Mouse (Mus musculus) liver, embryonic 14.5 days (tissue): ENCODE results near the gene Xpnpep1. TPM values are rescaled to one million over a fixed set of nuclear protein-coding genes. Genes with fewer than 3 reads are reported as not detected.

Experiments
- ATAC-seq: fragments of 200-750 bp; cut with Nextera tagmentation; 2 replicates; pipeline ENCODE4 v1.8.0; 2017; ENCODE audit warnings: moderate number of reproducible peaks, mild to moderate bottlenecking, moderate library complexity; ENCODE audit not compliant: insufficient read depth
- DNase-seq, 3 experiments: peaks; one replicate each; pipeline ENCODE4 v3.0.0-alpha.2; 2012 to 2013; ENCODE audit warnings: low read depth in 3 of 3, low spot score in 3 of 3
- H3K27ac ChIP-seq: fragments of 300-500 bp; sonication (generic); 2 replicates; pipeline ENCODE4 v1.5.1; 2014; ENCODE audit warnings: moderate library complexity, mild to moderate bottlenecking, control low read depth, inconsistent platforms
- H3K27me3 ChIP-seq: fragments of 300-500 bp; sonication (generic); 2 replicates; pipeline ENCODE4 v1.6.1; 2014; ENCODE audit warnings: mild to moderate bottlenecking, low read length, moderate library complexity; ENCODE audit not compliant: control insufficient read depth, insufficient read depth
- H3K36me3 ChIP-seq: fragments of 300-500 bp; sonication (generic); replicated peaks from 2 replicates; pipeline ENCODE4 v1.6.1; 2014; ENCODE audit warnings: low read depth; ENCODE audit not compliant: control insufficient read depth, insufficient read depth
- H3K4me1 ChIP-seq, 2 experiments: fragments of 200-500 bp in 1 of 2; fragments of 300-500 bp in 1 of 2; sonication (generic) in 1 of 2; replicated peaks; 2 replicates each; pipeline ENCODE4 v1.6.1; 2012 to 2014; ENCODE audit warnings: antibody characterized with exemption in 1 of 2, inconsistent platforms in 1 of 2, low read length in 1 of 2; ENCODE audit not compliant: control insufficient read depth in 2 of 2, insufficient read depth in 2 of 2
- H3K4me2 ChIP-seq: fragments of 300-500 bp; sonication (generic); 2 replicates; pipeline ENCODE4 v1.6.1; 2014; ENCODE audit warnings: low read depth, mild to moderate bottlenecking, control low read depth, moderate library complexity
- H3K4me3 ChIP-seq, 2 experiments: fragments of 200-500 bp in 1 of 2; fragments of 300-500 bp in 1 of 2; sonication (generic) in 1 of 2; 2 replicates each; pipeline ENCODE4 v1.5.1; 2012 to 2014; ENCODE audit warnings: low read depth in 2 of 2, low read length in 2 of 2, mild to moderate bottlenecking in 2 of 2, control low read depth in 1 of 2, inconsistent platforms in 1 of 2, moderate library complexity in 1 of 2; ENCODE audit not compliant: insufficient read depth in 1 of 2
- H3K9ac ChIP-seq: fragments of 300-500 bp; sonication (generic); replicated peaks from 2 replicates; pipeline ENCODE4 v1.6.1; 2014; ENCODE audit warnings: mild to moderate bottlenecking, control low read depth, moderate library complexity
- H3K9me3 ChIP-seq: fragments of 300-500 bp; sonication (generic); 2 replicates; pipeline ENCODE4 v1.6.1; 2016; ENCODE audit warnings: low read length, mixed read lengths; ENCODE audit not compliant: control insufficient read depth
- CTCF ChIP-seq: IDR thresholded peaks from 2 replicates; pipeline ENCODE4 v1.5.1; 2016; ENCODE audit warnings: antibody characterized with exemption, low read depth, control low read depth
- EP300 ChIP-seq: IDR thresholded peaks from 2 replicates; pipeline ENCODE4 v1.6.1; 2016; ENCODE audit warnings: antibody characterized with exemption, low read depth
- WGBS: fragments of 180-500 bp; shearing (Covaris S2); extraction: QIAGEN DNeasy Blood & Tissue Kit; methylation state at CpG from one replicate; pipeline ENCODE4 v1.1.7; 2014; ENCODE audit not compliant: insufficient replicate concordance; 5-methylcytosine and 5-hydroxymethylcytosine counted together
- microRNA-seq: library from miRNA; unstranded; fragments of <30 nt; microRNA quantifications from one replicate; pipeline ENCODE4, GENCODE M21; 2016
- polyA plus RNA-seq, 2 experiments: library from polyadenylated mRNA; depleted of rRNA in 1 of 2; stranded (reverse) in 1 of 2; unstranded in 1 of 2; fragments of >200 nt; fragmentation: Nextera tagmentation in 1 of 2; extraction: Ambion mirVana in 1 of 2; gene quantifications; 2 replicates each; pipeline versions ENCODE4 v1.2.1 to v1.2.3; 2012 to 2014

The Xpnpep1 gene
- polyA plus RNA-seq, 2 experiments = 51.9 to 93.9 TPM

GRCm38 (mm10) chr19:52904182-52904581, 135.8 kb downstream of the Xpnpep1 start:
- H3K9me3 ChIP-seq = no peaks in the 10 kb centered on the region
- TF ChIP-seq CTCF (peak; percentile 39), EP300 (no peak)
- H3K27ac ChIP-seq = no peak overlapping the region
- H3K9ac ChIP-seq = no peak overlapping the region
- no peak overlapping the region for H3K4me2 ChIP-seq
- 10% methylated on average over 2 of the region's 2 CpGs for WGBS
- no peaks in the 10 kb centered on the region for H3K36me3 ChIP-seq
- no peaks in the 10 kb centered on the region for H3K27me3 ChIP-seq
- no peaks in the 10 kb centered on the region for H3K4me1 ChIP-seq
- H3K4me3 ChIP-seq = no peak overlapping the region
- DNase-seq (no peak), ATAC-seq (no peak)

- Histone ChIP-seq H3K4me2 (no peak overlapping the region), H3K9me3 (no peaks in the 10 kb centered on the region), H3K4me1 (no peaks in the 10 kb centered on the region), H3K27ac (no peak overlapping the region), H3K4me3 (no peak overlapping the region), H3K36me3 (no peaks in the 10 kb centered on the region), H3K9ac (no peak overlapping the region), H3K27me3 (no peaks in the 10 kb centered on the region)
- ATAC-seq (no peak), DNase-seq (no peak)
- WGBS = 50% methylated on average over 5 of the region's 5 CpGs
- TF ChIP-seq CTCF = no peak
- TF ChIP-seq EP300 = no peak
Observed at GRCm38 (mm10) chr19:52891807-52892442, 148.1 kb downstream of the Xpnpep1 start.

Small RNAs within 50 kb of the gene (microRNA-seq; reads per million reads assigned to microRNA genes)
- not detected for gene Mir6407

Other genes with a start within 250 kb of the Xpnpep1 start
- gene Add3, start 100.2 kb upstream of the Xpnpep1 start, polyA plus RNA-seq (2012; rRNA removed) = 8.2 and 12.7 TPM in 2 replicates
- gene Add3, start 100.2 kb upstream of the Xpnpep1 start, polyA plus RNA-seq (2014; fragmentation: Nextera tagmentation; extraction: Ambion mirVana) = 21.7 and 26.7 TPM in 2 replicates